In the genomic region with DNA sequence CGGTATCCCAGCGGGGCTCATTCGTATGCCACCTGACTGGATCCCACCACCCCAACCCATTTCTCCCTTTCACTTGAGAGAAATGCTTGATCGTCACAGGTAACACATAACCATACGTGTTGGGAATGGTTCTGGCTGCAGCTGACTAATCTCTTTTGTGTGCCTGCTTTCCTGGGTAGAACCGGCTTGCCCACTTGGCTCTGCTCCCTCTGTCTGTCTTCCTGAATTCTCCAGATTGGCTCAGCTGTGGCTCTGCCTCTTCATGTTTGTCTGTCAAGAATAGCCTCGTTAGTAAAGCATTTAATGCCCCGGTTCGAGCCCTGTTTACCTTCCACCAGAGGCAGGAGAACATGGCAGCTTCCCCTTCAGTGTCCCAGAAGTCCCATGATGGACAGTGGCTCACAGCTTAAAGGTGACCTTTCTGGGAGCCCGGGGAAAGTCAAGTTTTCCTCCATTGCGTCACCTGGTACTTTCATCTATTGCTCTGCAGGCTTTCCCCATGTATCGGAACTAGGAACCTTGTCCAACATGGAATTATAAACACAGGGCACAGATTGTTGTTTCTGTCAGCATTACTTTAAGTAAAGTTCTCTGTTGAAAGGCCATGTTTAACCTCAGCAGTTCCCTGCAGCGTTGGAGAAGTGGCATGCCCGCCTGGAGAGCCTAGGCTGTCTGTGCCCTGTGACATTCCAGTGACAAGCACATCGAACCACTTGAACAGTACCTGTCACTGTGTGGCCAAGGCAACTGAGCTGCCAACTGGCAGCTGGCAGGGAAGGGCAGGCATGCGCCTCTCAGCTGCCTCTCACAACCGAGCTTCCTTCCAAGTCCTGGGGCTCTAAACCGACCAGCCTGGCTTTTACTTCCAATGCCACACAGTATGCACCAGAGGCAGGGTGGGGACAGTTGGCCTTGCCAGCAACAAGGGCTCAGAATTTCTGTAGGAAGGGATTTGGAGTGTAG, we compare ENCODE assay signal across 8 mouse cellular contexts.
A peak's percentile ranks its signal among the peaks of the same experiment; 100 is the strongest.
DNase-seq lines count a peak whose midpoint lies in the region; TF ChIP-seq lines count a peak whose summit lies in the region.

No protein-coding gene starts in this region.

- peaks cover 9% of the 10 kb centered on the region for H3K4me1 ChIP-seq in heart, adult 2 months (ENCODE audit: control insufficient read depth, insufficient read depth, low read length)
- H3K4me1 ChIP-seq in limb, embryonic 10.5 days = peaks cover 13% of the 10 kb centered on the region

- H3K27me3 ChIP-seq in heart, adult 2 months (ENCODE audit: control insufficient read depth, insufficient read depth, low read length) = no peaks in the 10 kb centered on the region
- no peaks in the 10 kb centered on the region for H3K27me3 ChIP-seq in limb, embryonic 10.5 days (ENCODE audit: low read depth, poor library complexity, severe bottlenecking)

- peak overlapping the region; percentile 87 for H3K27ac ChIP-seq in heart, adult 2 months
- peak overlapping the region; percentile 19; the same call in 1 of the 2 replicates for H3K27ac ChIP-seq in limb, embryonic 10.5 days

- TF ChIP-seq EP300 in heart, adult 2 months (IDR thresholded peaks at IDR 0.05; ENCODE audit: insufficient read depth, low read depth, low read length) = peak; percentile 98

- TF ChIP-seq POLR2A in heart, adult 2 months (IDR thresholded peaks at IDR 0.05; ENCODE audit: insufficient read depth, low read depth, low read length) = peak; percentile 64; the same call in 1 of the 2 replicates

- no peak for TF ChIP-seq CTCF in heart, adult 2 months (IDR thresholded peaks at IDR 0.05)

- intact Hi-C loops in heart, adult 2 months (cut with DNase I) = loop anchor here (2.0 to 10.0 kb wide), 2 partner anchors 23 to 69 kb away; no protein-coding TSS in a partner anchor

- peaks cover under 1% of the 10 kb centered on the region; the same call in 1 of the 2 replicates for H3K79me2 ChIP-seq in heart, adult 2 months (replicated peaks; ENCODE audit: control insufficient read depth, insufficient read depth, low read length)

- no peaks in the 10 kb centered on the region for H3K9me3 ChIP-seq in limb, embryonic 10.5 days (replicated peaks)

- DNase-seq in layer of hippocampus, postnatal 10 days (ENCODE audit: low spot score in 2 of 2) = peak; percentile 37 to 55
- no peak for DNase-seq in layer of hippocampus, postnatal 36 days
- DNase-seq in cerebellum, adult 9-10 months = peak; percentile 59
- peak; percentile 70 to 84 for DNase-seq in heart, adult 2 months
- DNase-seq in limb, embryonic 10.5 days (ENCODE audit: low spot score) = no peak
- DNase-seq in testis, postnatal 14 days (ENCODE audit: low spot score) = no peak
- no peak for DNase-seq in spleen, postnatal 36 days (ENCODE audit: low spot score in 2 of 2)
- DNase-seq in embryo, embryonic 10.5 days (ENCODE audit: low spot score) = no peak

- H3K9ac ChIP-seq in heart, adult 2 months (ENCODE audit: low read depth, low read length) = no peak overlapping the region

- H3K36me3 ChIP-seq in heart, adult 2 months (ENCODE audit: control insufficient read depth, insufficient read depth, low read length) = peaks cover 9% of the 10 kb centered on the region
- no peaks in the 10 kb centered on the region for H3K36me3 ChIP-seq in limb, embryonic 10.5 days

- H3K4me3 ChIP-seq in heart, adult 2 months = no peak overlapping the region
- H3K4me3 ChIP-seq in limb, embryonic 10.5 days = no peak overlapping the region

- 51% methylated on average over 18 of the region's 18 CpGs for WGBS in heart, adult 2 months
- 83% methylated on average over 18 of the region's 18 CpGs for WGBS in limb, embryonic 10.5 days

Comparison
In these comparisons a context has a peak if more than half of its experiments do, and no peak if none do; other contexts are left out.
1. DNase-seq: peak in layer of hippocampus, postnatal 10 days (2 of 2), cerebellum, adult 9-10 months (single experiment) and heart, adult 2 months (2 of 2); none in layer of hippocampus, postnatal 36 days (0 of 2), limb, embryonic 10.5 days (single experiment), testis, postnatal 14 days (single experiment), spleen, postnatal 36 days (0 of 2) and embryo, embryonic 10.5 days (single experiment).